In the genomic region with DNA sequence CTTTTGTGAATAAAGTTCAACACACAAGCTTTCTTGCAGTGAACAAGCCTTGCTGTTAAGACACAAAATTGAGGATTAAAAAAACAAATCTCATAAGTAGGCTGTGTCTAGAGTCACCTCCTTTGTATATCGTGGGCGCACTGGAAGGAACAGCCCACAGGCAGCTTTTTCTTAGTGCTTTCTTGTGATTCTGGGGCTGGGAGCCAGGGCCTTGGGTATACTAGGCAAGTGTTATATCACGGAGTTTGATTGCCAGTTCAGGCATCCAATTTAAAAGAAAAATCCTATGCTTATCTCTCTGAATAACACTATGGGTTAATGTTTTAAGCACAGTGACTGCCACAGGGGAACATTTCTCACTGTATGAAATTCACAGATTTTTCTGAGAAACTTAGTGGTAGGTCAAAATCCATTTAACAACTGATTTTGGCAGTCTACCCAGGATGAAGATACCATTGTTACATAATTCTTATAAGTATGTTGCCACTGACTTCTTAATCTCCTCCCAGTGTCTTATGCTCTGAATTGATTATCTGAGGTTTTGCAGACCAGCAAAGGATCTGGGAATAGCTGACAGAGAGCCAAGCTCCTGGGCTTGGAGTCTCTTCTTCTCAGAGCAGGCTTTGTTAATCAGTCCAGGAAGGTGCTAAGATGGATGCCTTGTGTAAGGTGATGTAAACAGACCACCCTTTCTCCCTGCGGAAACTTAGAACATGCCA, we compare ENCODE assay signal across 8 mouse cellular contexts.
"Had no signal": no experiment of that assay in that cellular context is flagged by ENCODE, and none has a peak within 500 bp of the region (broad histone marks: within the 10 kb centered on the region; RNA-seq: fewer than 3 reads in every experiment).

No protein-coding gene starts in this region.

- DNase-seq: kidney, adult 2 months; kidney, postnatal 14 days; liver, embryonic 13.5 days; lung, adult 18-20 months; lung, postnatal 4 days; retina, postnatal 1 day; right cerebral cortex, postnatal 4 days; spleen, adult 18-20 months had no signal
